Comparison of ENCODE assay signal across 25 mouse cellular contexts in genomic region chr8:43278397-43278796, GRCm38 (mm10). TPM values are rescaled to one million over a fixed set of nuclear protein-coding genes. Genes with fewer than 3 reads are reported as not detected.
"Had no signal": no experiment of that assay in that cellular context is flagged by ENCODE, and none has a peak within 500 bp of the region (broad histone marks: within the 10 kb centered on the region; RNA-seq: fewer than 3 reads in every experiment).

No protein-coding gene starts in this region.

- H3K27ac ChIP-seq: liver, embryonic 14.5 days; midbrain, embryonic 10.5 days; midbrain, embryonic 12.5 days; neural tube, embryonic 13.5 days; neural tube, embryonic 15.5 days had no signal

- H3K27me3 ChIP-seq: midbrain, embryonic 12.5 days; neural tube, embryonic 13.5 days; neural tube, embryonic 15.5 days had no signal

- DNase-seq: lung, adult 2 months; lung, postnatal 10 days; lung, postnatal 36 days; midbrain, embryonic 14.5 days; retina, postnatal 1 day; right cerebral cortex, adult 18-20 months; right cerebral cortex, postnatal 25 days; right cerebral cortex, postnatal 4 days; spleen, adult 18-20 months; thymus, adult 18-20 months; thymus, postnatal 14 days; thymus, postnatal 36 days had no signal

- ATAC-seq: midbrain, embryonic 16.5 days had no signal

- H3K36me3 ChIP-seq: midbrain, embryonic 10.5 days; midbrain, embryonic 12.5 days; neural tube, embryonic 13.5 days; neural tube, embryonic 15.5 days had no signal

- H3K4me1 ChIP-seq: midbrain, embryonic 10.5 days; midbrain, embryonic 12.5 days; neural tube, embryonic 13.5 days; neural tube, embryonic 15.5 days had no signal

- H3K9ac ChIP-seq: liver, embryonic 14.5 days; midbrain, embryonic 12.5 days; neural tube, embryonic 13.5 days; neural tube, embryonic 15.5 days had no signal

- H3K9me3 ChIP-seq: midbrain, embryonic 10.5 days; midbrain, embryonic 12.5 days; neural tube, embryonic 13.5 days; neural tube, embryonic 15.5 days had no signal

- H3K4me3 ChIP-seq: midbrain, embryonic 10.5 days; midbrain, embryonic 12.5 days; myocyte; neural tube, embryonic 13.5 days; neural tube, embryonic 15.5 days had no signal

- H3K4me2 ChIP-seq: midbrain, embryonic 12.5 days; neural tube, embryonic 13.5 days; neural tube, embryonic 15.5 days had no signal

RNA-seq across cellular contexts. Expression of gene Zfp42, which starts 28.4 kb away (rescaled TPM):
- polyA plus RNA-seq: liver, embryonic 14.5 days; liver, embryonic 16.5 days; lung, adult 2 months; midbrain, embryonic 12.5 days; midbrain, embryonic 14.5 days; midbrain, embryonic 16.5 days; myocyte; neural tube, embryonic 11.5 days; neural tube, embryonic 13.5 days; small intestine, adult 2 months; stomach, embryonic 14.5 days; stomach, embryonic 16.5 days; thymus, postnatal 0 days had no signal
